Mouse (Mus musculus) megakaryocyte, adult 5-6 weeks (primary cell): ENCODE data around the gene 1500009L16Rik. TPM values are rescaled to one million over a fixed set of nuclear protein-coding genes. Genes with fewer than 3 reads are reported as not detected.
A peak's percentile ranks its signal among the peaks of the same experiment; 100 is the strongest.

Experiments
- ATAC-seq: 2 replicates; pipeline ENCODE4 v1.8.0; 2016; ENCODE audit warnings: mild to moderate bottlenecking, inconsistent platforms; ENCODE audit not compliant: poor library complexity, severe bottlenecking
- total RNA-seq, 2 experiments: library from RNA; stranded (forward) in 1 of 2; stranded (reverse) in 1 of 2; fragments of 153-499, 151-499 nt in 1 of 2; fragments of 221-1000, 200-1000 nt in 1 of 2; gene quantifications; 2 replicates each; pipeline versions ENCODE4 v1.2.3 to v1.2.4; 2015 to 2017

The 1500009L16Rik gene
- total RNA-seq (2015) (0.41 and 0.69 TPM in 2 replicates), total RNA-seq (2017) (0.11 TPM in 1 of 2 replicates, not detected in the other)

DNA sequence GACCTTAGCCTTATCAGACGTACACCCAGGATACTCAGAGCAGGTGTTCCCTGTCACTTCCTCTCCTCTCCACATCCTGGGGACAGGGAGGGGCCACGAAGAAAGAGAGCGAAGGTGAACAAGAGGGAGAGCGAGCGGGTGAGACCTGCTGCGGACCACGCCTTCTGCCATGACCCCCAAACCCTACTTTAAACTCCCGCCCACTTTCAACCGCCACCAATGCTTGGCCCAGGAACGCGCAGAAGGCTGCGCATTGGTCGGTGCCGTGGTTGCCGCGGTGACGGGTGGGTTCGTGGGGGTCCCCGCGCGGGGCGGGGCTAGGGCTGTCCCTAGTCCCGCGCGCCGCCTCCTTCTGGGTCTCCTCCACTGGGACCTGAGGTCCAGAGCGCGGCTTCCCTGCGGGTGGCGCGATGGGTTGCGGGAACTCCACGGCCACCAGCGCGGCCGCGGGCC lies at the start of gene 1500009L16Rik:
TSS of gene 1500009L16Rik (plus strand) at position 287 of the 453 bp plus-strand sequence.
- peak; percentile 39 for ATAC-seq

DNA sequence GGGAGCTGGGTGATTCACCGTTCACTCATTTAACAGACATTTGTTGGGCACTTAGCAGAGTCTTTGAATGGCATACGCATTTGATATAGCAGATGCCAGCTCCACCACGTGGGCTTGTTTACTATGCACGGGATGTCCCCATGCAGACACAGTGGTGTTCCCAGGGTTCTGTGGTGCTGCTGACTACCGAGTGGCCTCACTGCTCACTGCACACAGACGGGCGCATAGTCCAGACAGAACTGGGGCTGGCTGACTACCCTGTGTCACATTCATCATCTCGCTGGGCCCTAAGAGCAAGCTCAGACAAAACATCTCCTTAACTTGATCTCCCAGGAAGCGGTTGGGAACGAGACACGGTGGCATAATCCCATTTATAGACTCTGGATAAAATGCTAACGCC lies 41.3 kb upstream of the 1500009L16Rik start:
- ATAC-seq, result no peak

DNA sequence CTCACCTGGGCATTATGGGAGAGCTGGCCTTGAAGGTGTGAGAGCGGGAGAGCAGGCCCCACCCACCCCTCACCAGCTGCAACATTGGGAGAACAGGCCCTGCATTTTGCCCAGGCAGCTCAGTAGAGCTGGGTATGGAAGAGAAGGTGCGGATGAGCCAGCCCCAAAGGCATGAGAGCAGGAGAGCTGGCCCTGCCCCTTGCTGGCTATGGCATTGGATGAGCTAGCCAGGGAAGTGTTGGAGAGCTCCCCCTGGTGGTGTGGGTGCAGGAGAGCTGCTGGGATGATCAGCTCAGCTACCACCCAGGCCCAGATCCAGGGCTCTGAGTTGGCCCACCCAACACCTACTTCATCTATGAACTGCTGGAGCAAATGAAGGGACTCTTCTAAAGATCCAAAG lies 34.5 kb upstream of the 1500009L16Rik start:
- no peak for ATAC-seq

DNA sequence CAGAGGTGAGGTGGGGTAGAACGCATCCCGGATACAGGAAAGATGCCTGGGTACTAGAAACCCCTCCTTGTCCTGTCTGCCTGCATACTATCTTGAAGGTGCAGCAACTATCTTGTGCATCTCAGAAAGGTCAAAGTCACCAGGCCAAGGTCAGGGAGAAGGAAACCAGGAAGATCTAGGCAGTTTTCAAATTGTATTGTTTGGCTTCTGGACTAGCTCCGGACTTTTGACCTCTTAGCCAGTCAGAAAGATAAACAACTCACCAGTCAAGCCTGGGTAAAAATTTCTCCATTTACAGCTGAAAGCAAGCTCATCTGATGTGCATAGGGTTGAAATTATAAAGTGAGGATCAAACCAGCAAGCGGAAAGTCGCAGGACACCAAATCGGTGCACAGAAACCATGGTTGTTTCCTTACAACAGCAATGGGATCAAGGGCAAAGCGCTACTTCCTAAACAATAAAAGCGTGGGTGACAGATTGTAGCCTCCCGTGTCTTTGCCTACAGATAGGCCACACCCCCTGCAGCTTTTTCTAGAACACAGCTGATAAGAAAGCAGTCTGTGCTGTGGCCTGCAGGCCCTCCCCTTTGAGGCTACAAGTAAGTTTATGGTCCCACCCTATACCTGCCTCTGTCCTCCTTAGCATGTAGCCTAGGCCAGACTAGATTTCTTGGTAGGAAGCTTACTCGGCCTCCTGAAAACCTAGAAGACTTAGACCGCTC lies 30.3 kb upstream of the 1500009L16Rik start:
- ATAC-seq, result no peak

DNA sequence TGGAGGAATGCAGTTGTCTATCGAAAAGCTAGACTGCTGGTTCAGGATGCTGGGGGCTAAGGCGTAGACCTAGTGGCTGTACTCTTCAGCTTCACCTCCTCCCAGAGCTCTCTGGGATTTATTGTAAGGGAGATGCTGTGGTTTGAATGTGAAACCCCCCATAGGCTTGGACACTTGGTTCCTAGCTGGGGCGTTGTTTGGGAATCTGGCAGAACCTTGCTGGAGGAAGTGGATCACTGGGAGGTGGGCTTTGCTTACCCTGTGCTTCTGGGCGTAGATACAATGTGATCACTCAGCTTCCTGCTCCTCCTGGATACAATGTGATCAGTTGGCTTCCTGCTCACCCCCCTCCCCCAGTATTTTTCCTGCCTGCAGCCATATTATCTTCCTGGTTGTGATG lies 26.4 kb upstream of the 1500009L16Rik start:
- no peak for ATAC-seq

DNA sequence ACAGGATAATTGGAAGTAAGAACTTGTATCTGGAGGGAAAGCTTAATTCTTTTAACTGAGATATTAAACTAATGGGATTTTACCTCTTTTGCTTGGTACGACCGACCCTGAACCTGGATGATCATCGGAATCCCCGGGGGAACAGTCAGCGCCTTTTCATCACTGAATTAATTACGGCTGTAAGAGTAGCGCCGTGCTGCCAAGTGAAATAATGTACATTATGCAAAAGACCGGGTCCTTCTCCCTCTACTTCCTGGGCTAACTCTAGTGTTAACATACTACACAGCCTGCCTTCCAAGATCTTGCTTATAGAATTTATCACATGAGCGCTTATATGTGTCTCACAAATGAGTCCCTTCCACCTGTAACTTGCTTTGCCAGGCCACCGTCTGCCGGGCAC lies 16.0 kb upstream of the 1500009L16Rik start:
- no peak for ATAC-seq

DNA sequence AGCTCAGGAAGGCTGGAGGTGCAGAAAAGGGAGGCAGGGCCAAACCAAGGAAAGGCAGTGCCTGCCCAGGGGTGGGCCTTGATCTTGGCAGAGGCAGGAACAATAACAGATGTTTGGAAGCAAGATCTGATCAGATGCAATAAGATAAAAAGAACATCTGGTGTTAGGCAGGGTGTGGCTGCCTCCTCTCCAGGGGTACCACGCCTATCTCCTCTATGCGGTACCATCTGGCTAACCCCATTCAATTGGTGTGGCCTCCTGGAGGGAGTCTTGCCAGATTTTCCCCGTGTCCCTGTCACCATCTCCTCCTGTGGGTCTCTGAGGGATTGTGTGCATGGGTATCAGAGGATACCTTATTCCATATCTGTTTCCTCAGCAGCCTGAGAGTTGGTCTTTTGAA lies 12.7 kb upstream of the 1500009L16Rik start:
- ATAC-seq, result no peak

DNA sequence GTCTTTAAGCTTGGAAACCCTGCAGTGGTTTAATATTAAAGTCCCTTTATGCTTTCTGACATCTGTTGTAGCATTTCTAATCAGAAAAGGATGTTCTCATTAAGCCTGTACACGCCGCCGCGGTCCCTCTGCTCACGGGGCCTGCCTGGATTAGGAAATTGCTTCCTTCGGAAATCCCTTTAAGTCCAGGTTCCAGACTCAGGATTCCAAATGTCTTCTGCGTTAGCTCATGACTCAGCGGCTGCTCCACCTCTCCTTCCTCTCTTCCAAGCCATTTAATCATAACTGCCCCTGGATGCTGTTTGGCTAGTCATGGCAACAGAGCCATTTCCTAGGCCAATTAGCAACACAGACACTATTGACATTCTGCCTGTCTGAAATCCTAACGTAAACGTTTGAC lies 10.9 kb upstream of the 1500009L16Rik start:
- no peak for ATAC-seq

DNA sequence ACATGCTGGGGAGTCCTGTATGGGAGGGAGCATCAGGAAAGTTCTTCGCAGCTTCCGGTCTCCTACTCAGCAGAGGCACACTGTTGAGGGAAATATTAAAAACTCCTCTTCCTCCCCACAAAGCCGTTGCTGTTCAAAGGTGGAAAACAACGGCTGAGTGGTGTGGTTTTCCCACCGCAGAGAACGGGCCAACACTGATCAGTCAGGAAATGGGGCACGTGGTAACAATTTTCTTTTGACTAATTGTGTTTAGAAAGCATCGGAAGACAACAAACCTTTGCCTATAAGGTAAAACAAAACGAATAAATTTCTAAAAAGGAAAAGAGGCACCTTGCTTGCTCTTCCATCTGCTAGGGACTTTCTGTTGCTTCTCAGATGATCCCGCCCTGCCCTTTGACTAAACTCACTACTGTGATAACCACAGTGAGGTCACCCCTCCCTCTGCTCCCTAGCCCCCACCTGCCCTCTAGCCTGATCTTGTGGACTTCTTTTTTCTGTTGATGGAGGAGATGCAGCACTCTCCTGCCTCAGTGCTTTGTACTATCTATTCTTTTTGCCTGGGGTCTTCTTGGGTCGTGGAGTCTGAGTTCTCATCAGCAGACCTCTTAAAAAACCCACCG lies 3.7 kb upstream of the 1500009L16Rik start:
- ATAC-seq, result no peak; the same call in 1 of the 2 replicates

DNA sequence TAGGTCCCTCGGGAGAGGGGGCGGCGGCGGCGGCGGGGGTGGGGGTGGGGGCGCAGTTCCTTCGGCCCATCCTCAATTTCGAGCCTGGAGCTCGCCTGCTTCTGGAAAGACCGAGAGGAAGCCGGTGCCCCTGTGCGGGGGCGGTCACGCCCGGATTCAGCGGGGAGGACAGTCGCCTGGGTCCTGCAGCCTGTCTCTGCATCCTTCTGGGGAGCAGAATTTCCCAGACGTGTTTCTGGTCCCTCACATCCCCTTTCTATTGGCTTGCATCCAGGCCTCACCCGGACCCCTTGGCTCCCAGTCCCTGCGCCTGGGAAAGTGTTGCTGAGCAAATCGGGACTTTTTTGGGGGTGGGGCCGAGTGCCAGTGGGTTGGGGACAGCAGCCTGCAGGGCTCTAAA lies 390 bp downstream of the 1500009L16Rik start:
- no peak for ATAC-seq

DNA sequence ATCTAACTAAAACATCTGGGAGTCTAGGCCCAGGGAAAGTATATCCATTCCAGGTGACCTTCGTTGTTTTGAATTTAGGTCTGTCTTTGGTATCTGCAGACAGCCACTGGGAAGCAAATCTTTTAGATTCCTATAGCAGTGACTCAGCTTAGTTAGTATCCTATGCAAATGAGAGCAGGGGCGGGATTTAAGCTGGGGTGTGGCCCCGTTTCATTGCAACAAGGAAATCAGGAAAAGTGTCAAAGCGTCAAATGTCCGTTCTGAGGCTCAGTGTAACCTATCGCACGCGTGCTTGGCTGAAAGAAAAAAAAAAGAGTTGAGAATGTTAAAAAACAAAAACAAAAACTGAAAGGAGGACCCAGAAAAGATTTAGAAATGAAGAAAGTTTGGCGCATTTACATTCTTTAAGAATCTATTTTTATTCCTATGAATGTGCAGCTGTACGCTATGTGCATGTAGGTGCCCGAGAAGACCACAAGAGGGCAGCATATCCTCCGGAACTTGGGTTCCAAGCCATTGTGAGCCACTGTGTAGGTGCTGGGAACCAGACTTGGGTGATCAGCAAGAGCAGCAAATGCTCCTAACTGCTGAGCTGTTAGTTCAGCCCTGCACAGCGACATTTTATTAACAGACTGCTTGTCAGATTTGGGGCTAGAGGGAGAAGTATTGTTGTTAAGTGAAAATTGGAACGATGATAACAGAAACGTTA lies 1.8 kb downstream of the 1500009L16Rik start:
- ATAC-seq, result no peak

DNA sequence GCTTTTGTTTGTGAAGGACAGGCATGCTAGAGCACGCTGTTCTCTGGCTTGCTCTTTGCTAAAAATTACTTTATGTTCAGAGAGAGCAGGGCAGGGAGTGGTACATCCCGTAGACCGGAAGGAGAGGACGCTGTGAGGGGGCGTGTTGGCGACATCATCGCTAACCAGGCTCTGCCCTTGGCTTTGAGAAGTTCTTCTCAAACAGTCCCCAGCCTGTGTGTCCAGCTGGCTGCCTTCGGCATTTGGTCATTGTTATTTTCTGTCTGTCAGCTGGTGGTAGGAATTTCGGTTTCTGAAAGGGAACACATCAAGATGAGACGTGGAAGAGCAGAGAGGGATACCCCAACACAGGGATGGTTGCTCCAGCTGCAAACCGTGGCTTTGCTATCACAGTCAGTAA lies 3.5 kb downstream of the 1500009L16Rik start:
- no peak for ATAC-seq

DNA sequence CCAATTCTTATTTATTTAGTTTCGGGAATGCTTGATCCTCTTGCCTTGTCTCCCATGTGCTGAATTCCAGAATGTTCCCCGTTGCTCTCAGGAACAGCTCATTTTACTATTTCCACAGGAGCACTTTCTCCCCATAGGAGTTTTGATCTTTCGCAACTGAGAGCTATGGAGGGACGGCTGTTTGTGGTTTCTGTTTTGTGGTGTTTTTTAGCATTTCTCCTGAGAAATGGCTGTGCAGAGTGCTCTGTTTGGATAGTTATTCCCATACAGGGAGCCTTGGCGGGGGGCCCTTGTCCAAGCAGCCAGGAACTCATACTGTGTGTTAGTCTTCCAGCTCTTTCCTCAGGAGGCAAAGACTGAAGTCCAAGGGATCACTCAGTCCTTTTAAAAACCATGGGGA lies 5.2 kb downstream of the 1500009L16Rik start:
- ATAC-seq, result no peak

DNA sequence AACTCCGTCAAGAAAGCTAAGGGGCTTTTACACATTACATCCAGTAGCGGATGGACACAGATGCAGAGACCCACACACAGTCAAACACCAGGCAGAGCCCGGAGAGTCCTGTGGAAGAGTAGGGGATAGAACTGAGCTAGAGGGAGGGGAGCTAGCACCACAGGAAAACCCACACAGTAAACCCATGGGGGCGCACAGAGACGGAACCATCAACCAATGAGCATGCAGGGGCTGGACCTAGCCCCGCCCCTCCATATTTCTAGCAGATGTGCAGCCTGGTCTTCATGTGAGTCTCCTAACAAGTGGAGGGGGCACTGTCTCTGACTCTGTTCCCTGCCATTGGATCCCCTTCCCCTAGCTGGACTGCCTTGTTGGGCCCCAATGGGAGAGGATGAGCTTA lies 5.9 kb downstream of the 1500009L16Rik start:
- ATAC-seq, result no peak

DNA sequence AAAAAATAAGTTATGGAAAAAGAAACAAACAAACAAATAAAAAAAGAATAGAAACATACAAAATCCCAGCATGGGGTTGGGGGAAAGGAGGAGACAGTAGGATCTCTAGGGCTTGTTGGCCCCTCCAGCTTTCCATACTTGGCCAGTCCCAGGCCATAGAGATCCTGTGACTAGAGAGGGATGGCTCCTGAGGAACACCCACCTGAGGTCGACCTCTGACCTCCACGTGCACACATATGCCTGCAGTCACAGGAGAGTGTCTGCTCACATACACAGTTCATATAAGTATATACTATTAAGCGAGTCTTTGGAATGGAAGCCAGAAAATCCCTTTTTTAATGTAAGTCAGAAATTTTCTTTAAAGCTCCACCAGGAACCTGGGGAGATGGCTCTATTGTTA lies 6.4 kb downstream of the 1500009L16Rik start:
- no peak for ATAC-seq

DNA sequence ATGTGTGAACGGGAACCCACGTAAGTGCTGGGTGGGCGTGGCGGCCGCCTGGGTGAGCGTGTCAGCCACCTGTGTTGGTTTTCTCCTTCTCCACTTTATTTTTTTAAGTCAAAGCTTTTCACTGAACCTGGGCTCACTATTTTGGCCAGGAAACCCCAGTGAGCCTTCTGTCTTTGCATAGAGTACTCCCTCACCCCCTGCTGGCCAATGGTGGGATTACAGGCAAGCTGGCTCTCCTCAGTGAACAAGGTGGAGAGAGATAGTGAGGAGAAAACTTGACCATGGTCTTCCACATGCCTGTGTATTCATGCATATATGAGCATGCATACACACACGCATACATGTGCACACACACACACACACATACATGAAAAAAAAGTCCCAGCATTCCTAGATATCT lies 6.8 kb downstream of the 1500009L16Rik start:
- peak; percentile 74 for ATAC-seq

DNA sequence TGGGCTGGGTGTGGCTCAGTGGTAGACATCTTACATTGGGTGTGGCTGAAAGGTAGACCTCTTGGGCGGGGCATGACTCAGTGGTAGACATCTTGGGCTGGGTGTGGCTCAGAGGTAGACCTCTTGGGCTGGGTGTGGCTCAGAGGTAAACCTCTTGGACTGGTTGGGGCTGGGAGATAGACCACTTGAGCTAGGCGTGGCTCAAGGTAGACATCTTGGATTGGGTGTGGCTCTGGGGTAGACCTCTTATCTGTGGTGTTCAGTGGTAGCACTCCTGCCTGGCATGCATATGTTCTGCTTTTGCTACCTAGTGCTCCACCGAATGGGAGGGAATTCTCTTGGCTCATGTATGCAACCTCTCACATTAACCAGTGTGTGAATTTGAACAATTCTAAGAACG lies 11.1 kb downstream of the 1500009L16Rik start:
- ATAC-seq, result no peak

DNA sequence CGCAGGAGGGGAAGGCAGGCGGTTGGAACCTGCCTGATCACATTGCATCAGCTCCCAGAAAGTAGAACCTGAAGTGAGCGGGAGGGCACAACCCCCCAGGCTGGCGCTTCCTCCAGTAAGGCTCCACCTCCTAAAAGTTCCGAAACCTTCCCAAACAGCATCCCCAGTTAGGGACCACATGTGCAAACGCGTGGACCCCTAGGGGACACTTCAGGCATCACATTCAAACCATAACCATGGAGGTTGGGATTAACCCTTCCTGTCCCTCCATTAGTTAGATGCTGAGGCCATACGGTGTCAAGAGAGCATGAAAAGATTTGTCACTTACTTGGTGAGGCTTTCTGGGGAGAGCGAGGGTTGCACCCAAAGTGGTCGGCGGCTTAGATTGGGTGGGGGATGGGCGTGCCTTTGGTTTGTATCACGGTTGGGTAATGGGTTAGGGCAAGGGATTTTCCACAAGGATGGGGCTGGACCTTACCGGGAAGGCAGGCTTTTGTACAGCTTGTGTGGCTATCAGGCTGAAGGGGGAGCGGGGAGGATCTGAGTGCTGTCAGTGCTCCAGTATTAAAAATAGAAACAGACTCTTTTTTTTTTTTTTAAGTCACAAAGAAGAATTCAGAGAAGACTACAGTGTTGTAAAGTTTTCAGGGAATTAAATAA lies 16.5 kb downstream of the 1500009L16Rik start:
- ATAC-seq, result no peak

DNA sequence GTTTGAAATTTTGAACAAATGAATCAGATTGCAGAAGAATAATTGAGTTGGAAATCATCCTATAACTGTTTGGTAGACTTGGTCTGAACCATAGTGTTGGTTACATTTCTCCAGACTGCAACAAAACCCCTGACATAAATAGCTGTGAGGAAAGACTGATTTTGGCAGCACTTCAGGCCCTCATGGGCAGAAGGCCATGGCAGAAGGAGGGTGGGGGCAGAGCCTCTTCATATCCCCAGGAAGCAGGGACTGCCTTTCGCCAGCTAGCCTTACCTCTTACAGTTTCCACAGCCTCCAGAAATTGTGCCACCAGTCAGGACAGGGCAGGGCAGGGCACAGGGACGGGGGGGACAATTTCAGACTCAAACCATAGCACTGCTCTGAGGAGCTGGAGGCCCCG lies 22.0 kb downstream of the 1500009L16Rik start:
- no peak for ATAC-seq

DNA sequence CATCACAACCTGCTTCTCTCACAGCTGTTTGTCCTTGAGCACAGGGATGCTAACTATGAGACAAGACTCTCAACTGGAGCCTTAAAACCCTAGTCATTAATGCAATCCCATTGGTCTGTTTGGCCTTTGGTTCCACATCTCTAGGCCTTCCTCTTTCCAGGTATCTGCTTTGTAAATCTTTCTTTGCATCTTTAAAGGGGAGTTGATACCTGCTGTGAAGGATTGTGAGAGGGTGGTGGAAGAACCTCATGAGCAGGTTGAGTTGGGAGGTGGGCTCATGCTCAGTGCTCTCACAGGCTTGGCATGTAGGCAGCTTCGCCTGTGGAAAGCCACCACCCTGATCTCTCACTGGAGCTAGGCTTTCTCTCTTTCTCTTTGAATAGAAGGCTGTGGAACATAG lies 30.4 kb downstream of the 1500009L16Rik start:
- no peak for ATAC-seq

DNA sequence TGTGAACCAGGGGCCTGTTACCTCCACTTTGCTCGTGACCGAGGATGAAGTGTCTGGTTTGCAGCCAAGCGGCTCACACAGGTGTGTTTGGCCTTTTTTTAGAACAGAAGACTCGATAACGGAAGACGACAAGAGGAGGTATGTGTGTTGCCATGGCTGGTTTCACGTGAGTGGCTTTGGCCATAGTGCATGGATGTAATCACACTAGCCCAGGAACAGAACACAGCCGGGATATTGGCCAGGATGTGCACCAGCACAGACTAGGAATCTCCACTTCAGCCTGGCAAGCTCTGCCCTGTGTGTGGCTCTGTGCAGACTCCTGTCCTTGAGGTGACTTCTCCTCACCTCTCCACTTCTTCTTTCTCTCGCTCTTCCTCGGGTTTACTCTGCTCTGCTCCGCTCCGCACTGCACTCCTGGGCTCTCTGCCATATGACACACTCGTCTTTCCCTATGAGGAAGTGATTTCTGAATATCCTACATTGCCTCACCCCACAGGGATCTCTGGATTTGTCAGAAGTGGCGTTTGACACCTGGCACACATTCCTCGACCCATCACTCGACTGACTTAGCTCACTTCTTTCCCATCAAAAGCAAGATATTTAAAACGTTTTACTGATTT lies 34.8 kb downstream of the 1500009L16Rik start:
- ATAC-seq, result no peak
